Mouse (Mus musculus) liver, postnatal 0 days (tissue): ENCODE measurements around the gene Wbp1l. TPM values are rescaled to one million over a fixed set of nuclear protein-coding genes. Genes with fewer than 3 reads are reported as not detected.
A peak's percentile ranks its signal among the peaks of the same experiment; 100 is the strongest.

Experiments
- ATAC-seq: fragments of 200-750 bp; cut with Nextera tagmentation; 2 replicates; pipeline ENCODE4 v1.8.0; 2017; ENCODE audit warnings: mild to moderate bottlenecking, moderate library complexity
- DNase-seq: peaks from one replicate; pipeline ENCODE4 v3.0.0-alpha.2; 2016
- H3K27ac ChIP-seq: fragments of 300-500 bp; sonication (generic); 2 replicates; pipeline ENCODE4 v1.5.1; 2014; ENCODE audit warnings: antibody characterized with exemption, moderate library complexity, mild to moderate bottlenecking, low read depth
- H3K27me3 ChIP-seq: fragments of 300-500 bp; sonication (generic); 2 replicates; pipeline ENCODE4 v1.6.1; 2014; ENCODE audit warnings: low read length, control low read depth, mixed read lengths; ENCODE audit not compliant: insufficient read depth
- H3K36me3 ChIP-seq: fragments of 300-500 bp; sonication (generic); replicated peaks from 2 replicates; pipeline ENCODE4 v1.6.1; 2014; ENCODE audit warnings: mild to moderate bottlenecking, control low read depth, low read length, moderate library complexity, mixed read lengths; ENCODE audit not compliant: insufficient read depth
- H3K4me1 ChIP-seq: fragments of 300-500 bp; sonication (generic); 2 replicates; pipeline ENCODE4 v1.6.1; 2014; ENCODE audit warnings: antibody characterized with exemption, mild to moderate bottlenecking, control low read depth; ENCODE audit not compliant: insufficient read depth
- H3K4me2 ChIP-seq: fragments of 300-500 bp; sonication (generic); 2 replicates; pipeline ENCODE4 v1.6.1; 2014; ENCODE audit warnings: low read depth, mild to moderate bottlenecking, low read length, moderate library complexity, mixed read lengths
- H3K4me3 ChIP-seq: fragments of 300-500 bp; sonication (generic); 2 replicates; pipeline ENCODE4 v1.5.1; 2014; ENCODE audit warnings: low read depth, low read length
- H3K9ac ChIP-seq: fragments of 300-500 bp; sonication (generic); replicated peaks from 2 replicates; pipeline ENCODE4 v1.6.1; 2014; ENCODE audit warnings: mild to moderate bottlenecking, moderate library complexity
- H3K9me3 ChIP-seq: fragments of 300-500 bp; sonication (generic); 2 replicates; pipeline ENCODE4 v1.6.1; 2016; ENCODE audit warnings: mild to moderate bottlenecking, control low read depth, low read length, mixed read lengths
- CTCF ChIP-seq: sonication (generic); IDR thresholded peaks from 2 replicates; pipeline ENCODE4 v1.5.1; 2016; ENCODE audit warnings: antibody characterized with exemption, low read depth
- EP300 ChIP-seq: IDR thresholded peaks from 2 replicates; pipeline ENCODE4 v1.6.1; 2016; ENCODE audit warnings: antibody characterized with exemption, low read depth, mild to moderate bottlenecking
- WGBS: fragments of 180-500 bp; shearing (Covaris S2); extraction: QIAGEN DNeasy Blood & Tissue Kit; methylation state at CpG from one replicate; pipeline ENCODE4 v1.1.7; 2014; ENCODE audit not compliant: insufficient replicate concordance; 5-methylcytosine and 5-hydroxymethylcytosine counted together
- polyA plus RNA-seq: library from polyadenylated mRNA; unstranded; fragments of >200 nt; fragmentation: Nextera tagmentation; extraction: Ambion mirVana; gene quantifications from 2 replicates; pipeline ENCODE4 v1.2.1, GENCODE M21; 2015

The Wbp1l gene
- polyA plus RNA-seq, 1 experiment from 2014 or later = 48.8 TPM

- Histone ChIP-seq H3K4me2 (no peak overlapping the region), H3K4me1 (peaks cover 10% of the 10 kb centered on the region), H3K4me3 (no peak overlapping the region), H3K27me3 (no peaks in the 10 kb centered on the region), H3K9ac (no peak overlapping the region), H3K27ac (peak overlapping the region; percentile 57; the same call in 1 of the 2 replicates), H3K36me3 (peaks cover 44% of the 10 kb centered on the region), H3K9me3 (no peaks in the 10 kb centered on the region)
- ATAC-seq (no peak), DNase-seq (no peak)
- WGBS = 86% methylated on average over 21 of the region's 21 CpGs
- TF ChIP-seq EP300 = no peak
- no peak for TF ChIP-seq CTCF
Measured at GRCm38 (mm10) chr19:46656151-46656840, 57.4 kb downstream of the Wbp1l start.

- Histone ChIP-seq H3K27ac (0 out of 2 replicates have a peak overlapping the region, but pooled peaks have one; percentile 82), H3K27me3 (no peaks in the 10 kb centered on the region), H3K4me2 (no peak overlapping the region), H3K9me3 (no peaks in the 10 kb centered on the region), H3K36me3 (peaks cover 40% of the 10 kb centered on the region), H3K4me3 (no peak overlapping the region), H3K9ac (no peak overlapping the region), H3K4me1 (peaks cover 14% of the 10 kb centered on the region)
- no peak for ATAC-seq
- DNase-seq = peak; percentile 57
- WGBS = 81% methylated on average over 3 of the region's 3 CpGs
- TF ChIP-seq CTCF (peak; percentile 64), EP300 (no peak)
Measured at GRCm38 (mm10) chr19:46657339-46658020, 58.6 kb downstream of the Wbp1l start.

- no peak overlapping the region for H3K4me2 ChIP-seq
- H3K27ac ChIP-seq = peak overlapping the region; percentile 82
- TF ChIP-seq EP300 = 0 out of 2 replicates have a peak, but pooled peaks have one; percentile 13
- TF ChIP-seq CTCF = no peak
- 79% methylated on average over 7 of the region's 7 CpGs for WGBS
- no peak overlapping the region for H3K9ac ChIP-seq
- H3K4me3 ChIP-seq = no peak overlapping the region
- peaks cover 16% of the 10 kb centered on the region for H3K4me1 ChIP-seq
- H3K36me3 ChIP-seq = peaks cover 34% of the 10 kb centered on the region
- peak; percentile 70 for ATAC-seq
- H3K27me3 ChIP-seq = no peaks in the 10 kb centered on the region
- H3K9me3 ChIP-seq = no peaks in the 10 kb centered on the region
- no peak for DNase-seq
Measured at GRCm38 (mm10) chr19:46658348-46658747, 59.5 kb downstream of the Wbp1l start.

- ATAC-seq = no peak
- Histone ChIP-seq H3K36me3 (peaks cover 29% of the 10 kb centered on the region), H3K9me3 (no peaks in the 10 kb centered on the region), H3K4me3 (no peak overlapping the region), H3K4me2 (no peak overlapping the region), H3K9ac (no peak overlapping the region), H3K27me3 (no peaks in the 10 kb centered on the region), H3K27ac (peak overlapping the region; percentile 82; the same call in 1 of the 2 replicates), H3K4me1 (peaks cover 12% of the 10 kb centered on the region)
- no peak for TF ChIP-seq EP300
- no peak for TF ChIP-seq CTCF
- no peak for DNase-seq
- 72% methylated on average over 9 of the region's 9 CpGs for WGBS
Measured at GRCm38 (mm10) chr19:46658851-46659250, 60.0 kb downstream of the Wbp1l start.

GRCm38 (mm10) chr19:46661511-46661910 is 62.6 kb downstream of the Wbp1l start:
- DNase-seq = no peak
- TF ChIP-seq CTCF (peak; percentile 24), EP300 (no peak)
- Histone ChIP-seq H3K4me1 (peaks cover 14% of the 10 kb centered on the region), H3K9me3 (no peaks in the 10 kb centered on the region), H3K4me3 (no peak overlapping the region), H3K27ac (no peak overlapping the region), H3K9ac (no peak overlapping the region), H3K4me2 (no peak overlapping the region), H3K36me3 (peaks cover 4% of the 10 kb centered on the region), H3K27me3 (no peaks in the 10 kb centered on the region)
- WGBS = 49% methylated on average over 4 of the region's 4 CpGs
- no peak for ATAC-seq

GRCm38 (mm10) chr19:46662214-46662613 is 63.3 kb downstream of the Wbp1l start:
- ATAC-seq = peak; percentile 70

More at GRCm38 (mm10) chr19:46662214-46662613, 63.3 kb downstream of the Wbp1l start:
- Histone ChIP-seq H3K9me3 (no peaks in the 10 kb centered on the region), H3K27ac (peak overlapping the region; percentile 35; the same call in 1 of the 2 replicates), H3K4me2 (no peak overlapping the region), H3K4me3 (no peak overlapping the region), H3K27me3 (no peaks in the 10 kb centered on the region), H3K36me3 (no peaks in the 10 kb centered on the region), H3K4me1 (peaks cover 14% of the 10 kb centered on the region), H3K9ac (no peak overlapping the region)
- 48% methylated on average over 8 of the region's 8 CpGs for WGBS
- DNase-seq = peak; percentile 13
- TF ChIP-seq CTCF (no peak), EP300 (peak; percentile 72)
